Mouse (Mus musculus) liver, postnatal 0 days (tissue): ENCODE measurements around the gene Gm7534. TPM values are rescaled to one million over a fixed set of nuclear protein-coding genes. Genes with fewer than 3 reads are reported as not detected.

Source experiments
- ATAC-seq: fragments of 200-750 bp; cut with Nextera tagmentation; 2 replicates; pipeline ENCODE4 v1.8.0; 2017; ENCODE audit warnings: mild to moderate bottlenecking, moderate library complexity
- DNase-seq: peaks from one replicate; pipeline ENCODE4 v3.0.0-alpha.2; 2016
- H3K27ac ChIP-seq: fragments of 300-500 bp; sonication (generic); 2 replicates; pipeline ENCODE4 v1.5.1; 2014; ENCODE audit warnings: antibody characterized with exemption, moderate library complexity, mild to moderate bottlenecking, low read depth
- H3K27me3 ChIP-seq: fragments of 300-500 bp; sonication (generic); 2 replicates; pipeline ENCODE4 v1.6.1; 2014; ENCODE audit warnings: low read length, control low read depth, mixed read lengths; ENCODE audit not compliant: insufficient read depth
- H3K36me3 ChIP-seq: fragments of 300-500 bp; sonication (generic); replicated peaks from 2 replicates; pipeline ENCODE4 v1.6.1; 2014; ENCODE audit warnings: mild to moderate bottlenecking, control low read depth, low read length, moderate library complexity, mixed read lengths; ENCODE audit not compliant: insufficient read depth
- H3K4me1 ChIP-seq: fragments of 300-500 bp; sonication (generic); 2 replicates; pipeline ENCODE4 v1.6.1; 2014; ENCODE audit warnings: antibody characterized with exemption, mild to moderate bottlenecking, control low read depth; ENCODE audit not compliant: insufficient read depth
- H3K4me2 ChIP-seq: fragments of 300-500 bp; sonication (generic); 2 replicates; pipeline ENCODE4 v1.6.1; 2014; ENCODE audit warnings: low read depth, mild to moderate bottlenecking, low read length, moderate library complexity, mixed read lengths
- H3K4me3 ChIP-seq: fragments of 300-500 bp; sonication (generic); 2 replicates; pipeline ENCODE4 v1.5.1; 2014; ENCODE audit warnings: low read depth, low read length
- H3K9ac ChIP-seq: fragments of 300-500 bp; sonication (generic); replicated peaks from 2 replicates; pipeline ENCODE4 v1.6.1; 2014; ENCODE audit warnings: mild to moderate bottlenecking, moderate library complexity
- H3K9me3 ChIP-seq: fragments of 300-500 bp; sonication (generic); 2 replicates; pipeline ENCODE4 v1.6.1; 2016; ENCODE audit warnings: mild to moderate bottlenecking, control low read depth, low read length, mixed read lengths
- CTCF ChIP-seq: sonication (generic); IDR thresholded peaks from 2 replicates; pipeline ENCODE4 v1.5.1; 2016; ENCODE audit warnings: antibody characterized with exemption, low read depth
- EP300 ChIP-seq: IDR thresholded peaks from 2 replicates; pipeline ENCODE4 v1.6.1; 2016; ENCODE audit warnings: antibody characterized with exemption, low read depth, mild to moderate bottlenecking
- WGBS: fragments of 180-500 bp; shearing (Covaris S2); extraction: QIAGEN DNeasy Blood & Tissue Kit; methylation state at CpG from one replicate; pipeline ENCODE4 v1.1.7; 2014; ENCODE audit not compliant: insufficient replicate concordance; 5-methylcytosine and 5-hydroxymethylcytosine counted together
- polyA plus RNA-seq: library from polyadenylated mRNA; unstranded; fragments of >200 nt; fragmentation: Nextera tagmentation; extraction: Ambion mirVana; gene quantifications from 2 replicates; pipeline ENCODE4 v1.2.1, GENCODE M21; 2015

The Gm7534 gene
- polyA plus RNA-seq, 1 experiment from 2014 or later: not detected

DNA sequence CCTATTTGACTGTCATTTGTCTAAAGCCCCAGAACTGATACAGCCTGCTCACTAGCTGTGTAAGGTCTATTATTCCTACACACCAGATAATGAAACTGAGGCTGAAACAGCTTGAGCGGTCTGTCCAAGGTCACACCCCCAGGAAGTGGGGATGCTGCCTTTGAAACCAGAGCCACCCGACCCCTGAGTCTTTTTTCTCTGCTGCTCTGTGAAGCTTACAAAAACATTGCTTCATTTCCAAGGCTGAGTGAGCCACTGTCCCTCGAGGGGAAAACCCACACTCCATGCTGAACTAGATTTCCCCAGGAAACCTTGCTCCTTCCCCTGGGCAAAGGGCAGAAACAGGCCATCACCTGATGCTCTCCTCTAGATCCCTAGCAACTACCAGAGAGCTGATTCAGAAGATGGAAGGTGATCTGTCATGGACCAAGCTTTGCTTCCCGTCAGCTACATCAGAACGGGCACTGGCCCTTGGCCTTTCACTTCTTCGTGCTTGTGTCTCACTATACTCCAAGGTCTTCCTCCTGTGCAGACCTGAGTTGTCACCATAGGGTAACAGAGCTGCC, 3.8 kb upstream of the Gm7534 start:
- WGBS: 48% methylated on average over 6 of the region's 6 CpGs
- DNase-seq (no peak), ATAC-seq (no peak)
- H3K4me3 ChIP-seq: no peak overlapping the region
- no peak overlapping the region for H3K27ac ChIP-seq
- no peak overlapping the region for H3K4me2 ChIP-seq
- no peaks in the 10 kb centered on the region for H3K4me1 ChIP-seq
- no peaks in the 10 kb centered on the region for H3K36me3 ChIP-seq
- H3K9me3 ChIP-seq: no peaks in the 10 kb centered on the region
- H3K9ac ChIP-seq: no peak overlapping the region
- TF ChIP-seq CTCF (no peak), EP300 (no peak)
- H3K27me3 ChIP-seq: no peaks in the 10 kb centered on the region

GRCm38 (mm10) chr4:134203340-134203896, 614 bp upstream of the Gm7534 start:
- Histone ChIP-seq H3K9ac (no peak overlapping the region), H3K36me3 (no peaks in the 10 kb centered on the region), H3K27me3 (no peaks in the 10 kb centered on the region), H3K4me2 (no peak overlapping the region), H3K4me3 (no peak overlapping the region), H3K9me3 (no peaks in the 10 kb centered on the region), H3K4me1 (no peaks in the 10 kb centered on the region), H3K27ac (no peak overlapping the region)
- ATAC-seq: no peak
- DNase-seq: no peak
- 57% methylated on average over 17 of the region's 17 CpGs for WGBS
- no peak for TF ChIP-seq EP300
- no peak for TF ChIP-seq CTCF

DNA sequence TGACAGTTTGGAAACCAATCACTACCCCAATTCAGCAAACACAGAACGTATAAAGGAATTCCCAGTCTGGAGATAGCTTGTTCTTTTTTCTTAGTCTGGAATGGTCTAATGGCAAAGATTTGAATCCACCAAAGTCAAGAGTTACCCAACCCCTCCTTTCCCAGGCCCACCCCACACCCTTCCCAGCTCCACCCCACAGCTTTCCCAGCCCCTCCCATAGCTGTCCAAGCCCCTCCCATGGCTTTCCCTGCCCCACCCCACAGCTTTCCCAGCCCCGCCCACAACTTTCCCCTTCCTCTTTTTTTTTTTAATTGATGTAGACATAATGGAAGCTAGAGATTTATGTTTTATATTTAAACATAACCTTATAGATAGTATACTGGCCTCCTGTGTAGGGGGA, 3.4 kb downstream of the Gm7534 start:
- TF ChIP-seq EP300 (no peak), CTCF (no peak)
- H3K4me3 ChIP-seq: no peak overlapping the region
- H3K27me3 ChIP-seq: no peaks in the 10 kb centered on the region
- no peaks in the 10 kb centered on the region for H3K9me3 ChIP-seq
- H3K9ac ChIP-seq: no peak overlapping the region
- WGBS: 69% methylated on average over 2 of the region's 2 CpGs
- H3K4me2 ChIP-seq: no peak overlapping the region
- ATAC-seq (no peak), DNase-seq (no peak)
- no peaks in the 10 kb centered on the region for H3K4me1 ChIP-seq
- no peak overlapping the region for H3K27ac ChIP-seq
- no peaks in the 10 kb centered on the region for H3K36me3 ChIP-seq

DNA sequence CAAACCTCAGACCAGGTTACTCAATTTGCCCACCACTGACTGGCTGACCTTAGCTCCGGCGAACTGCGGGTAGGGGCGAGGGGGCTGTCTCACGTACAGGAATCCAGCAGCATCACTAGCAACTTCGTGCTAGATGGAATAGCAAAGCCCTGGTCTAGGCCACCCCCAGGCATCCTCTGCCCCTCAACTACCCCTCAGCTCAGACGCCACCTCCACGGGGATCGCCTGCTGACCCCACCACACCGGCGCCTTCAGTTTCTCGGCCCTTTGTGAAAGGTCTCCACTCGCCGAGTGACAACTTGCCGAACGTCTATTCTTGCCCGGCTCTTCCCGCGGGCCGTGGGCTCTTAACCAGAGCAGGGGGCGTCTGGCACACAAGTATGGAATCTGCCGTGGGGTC, 16.5 kb downstream of the Gm7534 start:
- DNase-seq (no peak), ATAC-seq (no peak)
- under 1% methylated on average over 22 of the region's 22 CpGs for WGBS
- peak overlapping the region; percentile 97 for H3K9ac ChIP-seq
- H3K4me2 ChIP-seq: peak overlapping the region; percentile 98
- peak overlapping the region; percentile 88 for H3K27ac ChIP-seq
- H3K4me3 ChIP-seq: peak overlapping the region; percentile 98
- H3K9me3 ChIP-seq: no peaks in the 10 kb centered on the region
- H3K4me1 ChIP-seq: peaks cover 25% of the 10 kb centered on the region
- H3K36me3 ChIP-seq: 0 out of 2 replicates have a peak, but pooled peaks cover 4% of the 10 kb centered on the region
- TF ChIP-seq EP300 (no peak), CTCF (no peak)
- no peaks in the 10 kb centered on the region for H3K27me3 ChIP-seq

- DNase-seq (no peak), ATAC-seq (no peak)
- no peaks in the 10 kb centered on the region for H3K27me3 ChIP-seq
- 57% methylated on average over 3 of the region's 3 CpGs for WGBS
- H3K9me3 ChIP-seq: no peaks in the 10 kb centered on the region
- H3K4me3 ChIP-seq: peak overlapping the region; percentile 98
- H3K4me2 ChIP-seq: peak overlapping the region; percentile 98
- peak overlapping the region; percentile 97 for H3K9ac ChIP-seq
- H3K27ac ChIP-seq: peak overlapping the region; percentile 88
- TF ChIP-seq EP300: no peak
- 0 out of 2 replicates have a peak, but pooled peaks cover 8% of the 10 kb centered on the region for H3K36me3 ChIP-seq
- peaks cover 32% of the 10 kb centered on the region for H3K4me1 ChIP-seq
These were observed 17.2 kb downstream of the Gm7534 start for GRCm38 (mm10) chr4:134185569-134185968.

GRCm38 (mm10) chr4:134183711-134184110, 19.1 kb downstream of the Gm7534 start:
- WGBS: 58% methylated on average over 3 of the region's 3 CpGs
- ATAC-seq (peak; percentile 0; the same call in 1 of the 2 replicates), DNase-seq (no peak)
- Histone ChIP-seq H3K27me3 (no peaks in the 10 kb centered on the region), H3K36me3 (0 out of 2 replicates have a peak, but pooled peaks cover 8% of the 10 kb centered on the region), H3K4me3 (no peak overlapping the region), H3K4me2 (0 out of 2 replicates have a peak overlapping the region, but pooled peaks have one; percentile 11), H3K9ac (no peak overlapping the region), H3K27ac (peak overlapping the region; percentile 78), H3K4me1 (peaks cover 36% of the 10 kb centered on the region), H3K9me3 (no peaks in the 10 kb centered on the region)
- TF ChIP-seq EP300 (no peak), CTCF (no peak)
